Mouse (Mus musculus): ENCODE data around the gene Abcf2.

DNA sequence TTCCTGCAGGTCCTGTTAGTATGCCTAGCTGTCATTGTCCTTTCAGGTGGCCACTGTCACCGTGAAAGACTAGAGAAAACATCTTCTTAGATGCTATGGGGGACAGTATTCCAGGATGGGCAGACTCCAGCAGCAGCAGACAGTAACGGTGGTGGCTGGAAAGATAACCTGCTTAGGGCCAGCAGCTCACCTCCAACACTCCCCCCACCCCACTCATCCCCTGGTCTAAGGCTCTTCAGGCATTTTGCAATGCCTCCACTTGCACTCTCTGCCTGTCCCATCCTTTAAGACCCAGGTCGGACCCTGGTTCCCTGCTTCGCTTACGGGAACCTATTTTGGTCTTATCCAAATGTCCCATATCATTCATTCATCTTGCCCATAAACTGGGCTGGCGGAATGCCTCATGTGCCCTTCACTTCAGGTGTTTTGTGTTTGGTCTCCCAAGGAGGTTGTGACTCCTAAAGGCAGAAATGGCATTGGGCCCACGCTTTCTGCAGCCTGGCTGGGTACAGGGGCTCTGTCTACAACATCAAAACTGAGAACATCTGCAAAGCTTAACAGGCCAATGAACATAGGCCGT, 26.3 kb upstream of the Abcf2 start:
- TF ChIP-seq CTCF (IDR thresholded peaks at IDR 0.05; ENCODE audit: control insufficient read depth, insufficient read depth, insufficient replicate concordance, low read depth, low read length) (no peak), POLR2A (IDR thresholded peaks at IDR 0.05; ENCODE audit: control insufficient read depth, low read depth, low read length) (no peak)

Measured in testis, adult 2 months (tissue).